Mouse (Mus musculus): ENCODE measurements at regions not wholly inside any gene's neighbourhood (a gene's known extent, or its start where the extent isn't known, plus 50 kb on each side); places are given as distances from the start of the nearest gene placed in this dataset.

DNA sequence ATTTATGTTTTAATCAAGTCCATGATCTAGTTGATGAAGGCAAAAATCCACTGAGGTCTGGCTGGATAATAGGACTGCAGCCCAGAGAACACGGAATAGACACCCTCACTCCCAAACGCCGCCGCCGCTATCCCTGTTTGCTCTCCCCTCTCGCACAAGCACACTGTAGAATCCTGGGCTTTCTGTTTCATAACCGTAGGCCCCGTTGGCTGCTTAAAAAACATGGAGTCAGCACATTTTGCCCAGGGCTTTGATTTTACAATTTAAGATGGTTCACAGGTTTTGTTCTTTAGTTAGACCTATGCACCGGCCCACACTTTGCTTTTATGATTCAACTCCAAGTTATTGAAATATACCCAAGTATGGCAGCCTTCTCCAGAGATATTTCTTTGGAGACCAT lies 229.6 kb downstream of the Ttll7 start:
- no peak for ATAC-seq (replicated peaks)
- H3K9ac ChIP-seq, result no peak overlapping the region
- no peak overlapping the region for H3K4me3 ChIP-seq
- peaks cover 34% of the 10 kb centered on the region for H3K4me1 ChIP-seq
- 57% methylated on average over 9 of the region's 9 CpGs for WGBS
- H3K36me3 ChIP-seq (replicated peaks), result no peaks in the 10 kb centered on the region
- no peaks in the 10 kb centered on the region for H3K9me3 ChIP-seq
- H3K27me3 ChIP-seq (replicated peaks), result no peaks in the 10 kb centered on the region
- no peak overlapping the region for H3K27ac ChIP-seq
- H3K4me2 ChIP-seq, result no peak overlapping the region

DNA sequence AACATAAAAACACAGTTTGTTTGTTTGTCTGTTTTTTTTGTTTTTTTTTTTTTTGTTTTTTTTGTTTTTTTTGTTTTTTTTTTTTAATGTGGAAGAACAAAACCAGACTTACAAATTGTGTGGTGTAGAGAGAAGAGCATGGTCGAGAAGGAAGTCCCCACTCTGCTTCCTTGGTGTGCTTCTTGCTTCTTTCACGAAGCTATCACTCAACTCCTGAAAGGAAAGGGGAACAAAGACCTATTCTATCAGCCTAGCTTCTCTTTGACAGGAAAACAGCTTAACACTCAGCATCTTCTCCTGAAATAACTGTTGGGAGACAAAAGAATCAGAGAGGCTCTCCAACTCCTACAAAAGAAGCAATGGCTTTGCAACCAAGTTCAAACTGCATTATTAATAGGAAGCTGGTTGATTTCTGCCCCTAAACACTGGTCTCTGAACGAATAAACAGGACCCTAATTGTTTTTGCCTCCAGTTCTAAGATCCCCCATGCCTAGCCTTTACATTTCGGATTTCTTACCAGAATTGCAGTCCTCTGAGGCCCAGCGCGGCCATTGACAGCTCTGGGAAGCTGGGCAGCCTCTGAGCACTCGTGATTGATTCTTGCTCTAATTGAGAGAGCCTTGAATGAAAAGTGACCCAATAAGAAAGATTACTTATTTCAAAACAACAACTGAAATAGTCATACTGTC lies 230.2 kb downstream of the Ttll7 start:
- no peak overlapping the region for H3K4me2 ChIP-seq
- peaks cover 34% of the 10 kb centered on the region for H3K4me1 ChIP-seq
- no peak for ATAC-seq (replicated peaks)
- no peaks in the 10 kb centered on the region for H3K36me3 ChIP-seq (replicated peaks)
- H3K9me3 ChIP-seq, result no peaks in the 10 kb centered on the region
- 13% methylated on average over 7 of the region's 7 CpGs for WGBS
- no peaks in the 10 kb centered on the region for H3K27me3 ChIP-seq (replicated peaks)
- no peak overlapping the region for H3K4me3 ChIP-seq
- H3K27ac ChIP-seq, result no peak overlapping the region
- H3K9ac ChIP-seq, result no peak overlapping the region

DNA sequence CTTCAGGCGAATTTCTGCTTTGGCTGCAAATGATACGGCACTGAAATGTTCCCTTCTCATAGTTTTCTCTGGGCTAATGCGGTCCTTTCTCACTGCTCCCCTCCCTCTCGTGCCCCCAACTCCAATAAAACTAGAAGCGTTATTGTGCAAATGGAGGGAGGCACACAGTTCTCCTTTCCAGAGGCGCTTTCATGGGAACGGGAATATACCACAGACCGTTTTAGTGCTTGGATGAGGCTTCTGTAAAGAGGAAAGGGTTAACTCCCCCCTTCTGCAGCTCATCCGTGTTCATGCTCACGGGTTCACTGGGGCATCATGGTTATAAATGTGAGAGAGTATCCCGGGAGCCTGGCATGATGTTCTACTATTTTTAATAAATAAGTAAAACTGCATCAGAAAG lies 231.2 kb downstream of the Ttll7 start:
- Histone ChIP-seq H3K9ac (no peak overlapping the region), H3K9me3 (no peaks in the 10 kb centered on the region), H3K27ac (no peak overlapping the region), H3K4me3 (no peak overlapping the region), H3K36me3 (replicated peaks) (no peaks in the 10 kb centered on the region), H3K4me1 (peaks cover 34% of the 10 kb centered on the region), H3K4me2 (peak overlapping the region; percentile 38), H3K27me3 (replicated peaks) (no peaks in the 10 kb centered on the region)
- 17% methylated on average over 11 of the region's 11 CpGs for WGBS
- peak; percentile 35 for ATAC-seq (replicated peaks)

DNA sequence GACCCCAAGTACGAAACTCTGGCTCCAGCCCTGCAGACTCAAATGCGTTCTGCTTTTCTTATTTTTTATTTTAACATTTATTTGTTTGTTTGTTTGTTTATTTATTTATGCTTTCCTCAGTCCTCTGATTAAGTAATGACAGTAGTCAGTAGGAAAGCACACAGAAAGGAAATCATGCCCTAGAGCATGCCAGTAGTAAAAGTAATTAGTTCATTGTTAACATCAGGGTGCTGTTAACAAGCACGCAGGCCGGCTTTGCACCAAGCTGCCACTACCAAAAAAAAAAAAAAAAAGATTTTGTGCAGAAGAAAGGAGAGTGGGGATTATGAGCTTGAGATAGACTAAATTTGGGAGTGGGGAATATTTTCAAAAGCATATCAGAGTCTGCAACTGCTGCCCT lies 231.7 kb downstream of the Ttll7 start:
- H3K4me3 ChIP-seq, result no peak overlapping the region
- no peaks in the 10 kb centered on the region for H3K36me3 ChIP-seq (replicated peaks)
- no peak overlapping the region for H3K9ac ChIP-seq
- H3K27me3 ChIP-seq (replicated peaks), result no peaks in the 10 kb centered on the region
- H3K4me2 ChIP-seq, result no peak overlapping the region
- ATAC-seq (replicated peaks), result no peak
- H3K4me1 ChIP-seq, result peaks cover 34% of the 10 kb centered on the region
- H3K27ac ChIP-seq, result 0 out of 2 replicates have a peak overlapping the region, but pooled peaks have one; percentile 11
- H3K9me3 ChIP-seq, result no peaks in the 10 kb centered on the region
- 47% methylated on average over 4 of the region's 4 CpGs for WGBS

DNA sequence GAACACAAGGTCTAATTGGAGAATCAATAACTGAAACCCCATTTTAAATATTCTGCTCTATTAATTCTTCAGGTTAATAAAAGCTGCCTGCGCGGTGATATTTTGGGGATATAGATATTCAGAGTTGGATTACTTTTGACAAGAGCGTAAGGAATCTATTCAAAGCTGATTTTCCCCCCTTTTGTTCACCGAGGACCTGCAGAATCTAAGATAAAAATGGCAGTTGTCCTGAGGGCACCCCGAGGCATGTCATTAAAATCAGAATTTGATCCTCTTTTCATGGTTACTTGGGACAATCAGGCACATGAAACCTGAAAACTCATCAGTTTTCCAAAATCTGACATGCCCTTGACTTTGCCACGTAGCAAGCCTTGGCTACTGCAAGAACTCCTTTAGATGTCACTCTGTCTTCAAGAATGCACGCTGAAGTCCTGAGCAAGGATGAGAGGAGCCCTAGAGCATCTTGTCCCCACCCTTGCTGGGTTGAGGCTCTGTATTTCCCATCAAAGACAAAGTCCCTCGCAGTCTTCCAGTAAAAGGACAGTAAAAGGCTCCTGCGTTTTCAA lies 232.5 kb downstream of the Ttll7 start:
- Histone ChIP-seq H3K36me3 (replicated peaks) (no peaks in the 10 kb centered on the region), H3K9ac (no peak overlapping the region), H3K4me2 (no peak overlapping the region), H3K4me1 (peaks cover 34% of the 10 kb centered on the region), H3K27ac (0 out of 2 replicates have a peak overlapping the region, but pooled peaks have one; percentile 5), H3K27me3 (replicated peaks) (no peaks in the 10 kb centered on the region), H3K4me3 (no peak overlapping the region), H3K9me3 (no peaks in the 10 kb centered on the region)
- WGBS, result 23% methylated on average over 9 of the region's 9 CpGs
- ATAC-seq (replicated peaks), result peak; percentile 68

DNA sequence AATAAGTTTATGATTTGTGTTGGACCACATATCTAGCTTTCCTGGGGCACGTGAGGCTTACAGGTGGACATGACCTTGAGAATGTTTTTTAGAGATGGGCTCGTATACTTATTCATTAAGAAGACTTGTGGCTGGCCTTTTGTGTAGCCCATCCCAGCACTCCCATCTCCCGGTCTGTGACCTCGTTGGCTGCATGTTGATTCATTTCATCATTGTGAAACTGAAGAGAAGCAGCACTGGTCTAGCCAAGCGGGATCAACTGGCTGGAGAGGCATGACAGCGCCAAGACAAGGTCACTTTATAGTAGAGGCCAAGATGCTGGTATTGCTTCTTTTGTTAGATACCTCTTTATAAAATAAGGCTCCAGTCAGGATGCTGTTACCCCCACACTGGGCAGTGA lies 236.0 kb downstream of the Ttll7 start:
- WGBS, result 82% methylated on average over 6 of the region's 6 CpGs
- no peak overlapping the region for H3K9ac ChIP-seq
- no peak overlapping the region for H3K4me3 ChIP-seq
- peaks cover 23% of the 10 kb centered on the region for H3K4me1 ChIP-seq
- H3K27me3 ChIP-seq (replicated peaks), result no peaks in the 10 kb centered on the region
- no peaks in the 10 kb centered on the region for H3K36me3 ChIP-seq (replicated peaks)
- H3K27ac ChIP-seq, result no peak overlapping the region
- H3K9me3 ChIP-seq, result no peaks in the 10 kb centered on the region
- H3K4me2 ChIP-seq, result no peak overlapping the region
- ATAC-seq (replicated peaks), result no peak

DNA sequence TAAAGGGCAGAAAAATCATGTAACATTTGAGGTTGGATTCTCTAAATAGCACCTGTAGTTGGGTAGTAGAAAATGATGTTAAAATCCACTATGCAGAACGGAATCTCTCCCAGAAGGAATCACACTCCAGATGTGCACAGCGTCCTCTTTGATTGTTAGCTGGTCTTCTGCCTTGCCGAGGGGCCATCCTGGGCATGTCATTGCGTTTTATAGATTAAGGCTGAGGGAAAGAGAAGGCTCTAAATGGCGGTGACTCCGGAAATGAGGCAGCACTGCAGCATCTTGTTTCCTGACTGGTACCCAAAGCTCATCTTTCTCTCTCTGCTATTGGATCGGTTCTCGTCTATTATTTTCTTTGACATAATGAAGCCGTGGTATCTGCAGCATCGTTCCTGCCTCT lies 237.5 kb downstream of the Ttll7 start:
- no peak overlapping the region for H3K4me3 ChIP-seq
- H3K27ac ChIP-seq, result no peak overlapping the region
- H3K9me3 ChIP-seq, result no peaks in the 10 kb centered on the region
- H3K27me3 ChIP-seq (replicated peaks), result no peaks in the 10 kb centered on the region
- ATAC-seq (replicated peaks), result no peak
- H3K9ac ChIP-seq, result no peak overlapping the region
- peaks cover 14% of the 10 kb centered on the region; the same call in 1 of the 2 replicates for H3K4me1 ChIP-seq
- 63% methylated on average over 10 of the region's 10 CpGs for WGBS
- no peak overlapping the region for H3K4me2 ChIP-seq
- H3K36me3 ChIP-seq (replicated peaks), result no peaks in the 10 kb centered on the region

DNA sequence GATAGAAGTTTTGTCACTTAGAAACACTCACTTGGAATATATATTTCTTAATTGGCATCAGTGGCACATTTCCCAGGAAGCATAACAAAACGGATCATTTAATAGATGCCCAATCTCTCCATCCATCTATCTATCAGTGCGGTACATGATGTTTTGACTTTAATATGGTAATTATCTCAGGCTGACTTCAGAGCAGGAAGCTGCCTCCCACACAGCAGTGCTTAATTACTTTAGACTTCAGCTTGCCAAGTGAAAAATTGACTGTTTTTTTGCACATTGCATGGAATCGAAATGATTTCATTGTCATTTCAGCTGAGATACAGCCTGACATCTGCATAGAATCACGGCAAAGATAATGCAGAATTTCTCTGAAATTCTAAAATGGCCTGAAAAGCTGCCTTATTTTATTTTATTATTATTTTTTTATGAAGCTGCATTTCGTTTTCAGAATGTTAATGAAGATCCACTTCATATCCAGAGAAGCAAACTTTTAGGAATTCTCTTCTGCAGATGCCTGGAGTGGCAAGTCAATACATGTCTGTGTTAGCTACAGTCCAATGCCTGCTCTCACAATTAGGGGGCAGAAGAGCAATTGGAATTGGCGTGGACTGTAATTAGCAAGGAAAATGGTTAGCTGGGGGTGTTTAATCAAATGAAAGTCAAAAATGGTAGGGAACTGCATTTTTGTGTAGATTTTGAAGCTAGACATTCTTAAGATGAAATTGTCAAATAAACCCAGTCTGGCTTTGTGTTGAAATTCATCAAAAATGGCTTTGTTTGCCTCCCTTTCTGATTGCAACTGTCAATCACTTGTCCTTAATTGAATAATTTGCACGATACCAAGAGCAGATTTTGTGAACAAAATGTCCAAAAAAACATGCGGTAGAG lies 240.3 kb downstream of the Ttll7 start:
- no peaks in the 10 kb centered on the region for H3K9me3 ChIP-seq
- no peak overlapping the region for H3K4me2 ChIP-seq
- H3K4me1 ChIP-seq, result peaks cover 7% of the 10 kb centered on the region; the same call in 1 of the 2 replicates
- ATAC-seq (replicated peaks), result 0 out of 2 replicates have a peak, but pooled peaks have one; percentile 54
- H3K9ac ChIP-seq, result no peak overlapping the region
- no peak overlapping the region for H3K4me3 ChIP-seq
- WGBS, result 38% methylated on average over 8 of the region's 8 CpGs
- no peaks in the 10 kb centered on the region for H3K36me3 ChIP-seq (replicated peaks)
- H3K27me3 ChIP-seq (replicated peaks), result no peaks in the 10 kb centered on the region
- H3K27ac ChIP-seq, result peak overlapping the region; percentile 38; the same call in 1 of the 2 replicates

DNA sequence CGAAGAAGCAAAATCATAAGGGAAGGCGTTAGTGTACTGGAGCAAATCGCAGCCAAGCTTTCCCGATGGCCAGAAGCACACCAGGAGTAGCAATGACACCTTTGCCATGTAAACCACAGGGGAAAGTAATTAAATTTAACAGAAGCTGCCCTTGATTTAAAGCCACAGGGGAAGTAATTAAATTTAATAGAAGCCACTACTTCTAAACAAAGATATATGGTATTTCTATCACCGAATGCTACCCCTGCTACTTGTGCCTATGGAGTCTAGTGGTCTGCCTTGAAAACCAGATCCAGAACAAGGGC lies 240.9 kb downstream of the Ttll7 start:
- Histone ChIP-seq H3K9ac (no peak overlapping the region), H3K27me3 (replicated peaks) (no peaks in the 10 kb centered on the region), H3K4me1 (peaks cover 10% of the 10 kb centered on the region), H3K4me3 (no peak overlapping the region), H3K27ac (peak overlapping the region; percentile 58), H3K4me2 (no peak overlapping the region), H3K36me3 (replicated peaks) (no peaks in the 10 kb centered on the region), H3K9me3 (no peaks in the 10 kb centered on the region)
- no peak for ATAC-seq (replicated peaks)
- WGBS, result 43% methylated on average over 5 of the region's 5 CpGs

DNA sequence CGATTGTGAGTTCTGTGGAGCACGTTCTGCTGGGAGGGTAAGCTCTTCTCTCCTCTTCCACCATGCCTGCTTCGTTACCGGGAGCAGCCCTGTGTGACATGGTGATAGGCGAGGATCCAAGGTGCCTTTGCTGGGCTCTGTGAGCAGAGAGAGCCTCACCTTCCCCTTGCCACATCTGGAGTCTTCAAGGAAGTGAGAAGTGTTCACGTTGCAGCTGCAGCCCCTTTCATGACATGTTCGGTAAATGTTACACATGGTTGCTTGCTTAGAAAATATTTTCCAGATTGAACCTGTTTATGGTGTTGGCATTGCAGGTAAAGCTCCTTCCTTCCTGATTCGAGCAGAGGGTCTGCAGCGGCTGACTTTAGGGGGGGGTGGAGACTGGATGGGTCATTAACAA lies 244.0 kb downstream of the Ttll7 start:
- H3K9ac ChIP-seq, result no peak overlapping the region
- WGBS, result 62% methylated on average over 9 of the region's 9 CpGs
- H3K4me2 ChIP-seq, result no peak overlapping the region
- no peaks in the 10 kb centered on the region for H3K36me3 ChIP-seq (replicated peaks)
- peaks cover 28% of the 10 kb centered on the region for H3K4me1 ChIP-seq
- no peak for ATAC-seq (replicated peaks)
- H3K27ac ChIP-seq, result no peak overlapping the region
- H3K9me3 ChIP-seq, result no peaks in the 10 kb centered on the region
- no peaks in the 10 kb centered on the region for H3K27me3 ChIP-seq (replicated peaks)
- H3K4me3 ChIP-seq, result no peak overlapping the region

DNA sequence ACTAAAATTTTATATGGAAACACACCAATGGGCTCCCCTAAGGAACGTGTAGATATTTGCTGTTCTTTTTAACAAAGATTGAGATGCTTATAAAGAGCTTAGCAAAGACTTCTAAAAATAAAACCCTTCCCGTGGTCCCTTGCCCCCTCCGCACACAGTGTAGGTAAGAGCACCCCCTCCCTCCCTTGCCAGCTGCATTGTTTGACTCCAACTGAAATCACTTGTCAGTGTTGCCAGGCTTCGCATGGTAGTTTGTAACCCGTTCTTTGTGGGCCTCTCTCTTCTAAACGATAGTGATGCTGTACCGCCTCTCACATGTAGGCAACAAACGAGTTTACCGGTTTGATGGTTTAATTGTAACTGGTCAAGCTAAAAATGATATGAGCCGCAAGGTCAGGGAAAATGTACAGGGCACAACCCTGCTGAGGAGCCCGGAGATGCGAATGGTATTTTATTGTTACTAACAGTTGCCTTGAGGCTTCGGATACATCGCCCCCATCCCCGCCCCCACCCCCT lies 246.0 kb downstream of the Ttll7 start:
- Histone ChIP-seq H3K4me3 (no peak overlapping the region), H3K36me3 (replicated peaks) (no peaks in the 10 kb centered on the region), H3K4me2 (peak overlapping the region; percentile 29), H3K9ac (no peak overlapping the region), H3K9me3 (no peaks in the 10 kb centered on the region), H3K4me1 (peaks cover 38% of the 10 kb centered on the region), H3K27me3 (replicated peaks) (no peaks in the 10 kb centered on the region), H3K27ac (no peak overlapping the region)
- ATAC-seq (replicated peaks), result peak; percentile 17; the same call in 1 of the 2 replicates
- WGBS, result 13% methylated on average over 15 of the region's 15 CpGs

DNA sequence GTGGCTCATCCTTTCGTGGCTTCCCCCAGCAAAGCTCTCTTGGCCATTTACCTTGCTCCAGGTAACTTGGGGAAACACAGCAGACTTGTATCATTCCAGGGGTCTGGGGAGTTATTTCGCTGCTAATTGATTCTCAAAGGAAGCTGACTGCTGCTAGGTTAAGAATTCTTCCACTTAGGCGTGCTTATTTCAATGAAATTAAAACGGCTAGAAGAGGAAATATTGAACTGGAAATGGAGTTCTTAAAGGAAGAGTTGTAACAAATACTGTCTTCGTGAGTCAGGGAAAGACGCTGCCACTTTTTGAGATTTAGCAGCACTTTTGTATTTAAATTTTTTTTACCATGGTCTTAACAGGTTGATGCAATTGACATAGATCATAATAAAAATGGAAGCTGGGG lies 246.4 kb downstream of the Ttll7 start:
- 26% methylated on average over 6 of the region's 6 CpGs for WGBS
- peak overlapping the region; percentile 36 for H3K4me2 ChIP-seq
- H3K9ac ChIP-seq, result no peak overlapping the region
- no peaks in the 10 kb centered on the region for H3K9me3 ChIP-seq
- H3K4me1 ChIP-seq, result peaks cover 40% of the 10 kb centered on the region
- H3K27ac ChIP-seq, result no peak overlapping the region
- no peak for ATAC-seq (replicated peaks)
- H3K27me3 ChIP-seq (replicated peaks), result no peaks in the 10 kb centered on the region
- H3K4me3 ChIP-seq, result no peak overlapping the region
- no peaks in the 10 kb centered on the region for H3K36me3 ChIP-seq (replicated peaks)
